Mouse (Mus musculus): ENCODE measurements around the gene Sms. TPM values are rescaled to one million over a fixed set of nuclear protein-coding genes. Genes with fewer than 3 reads are reported as not detected.

The Sms gene
- 126 and 133 TPM in 2 replicates for polyA plus RNA-seq (2015; fragmentation: Nextera tagmentation; extraction: Ambion mirVana)

GRCm38 (mm10) chrX:157491944-157492726, at the start of gene Sms:
Sms (minus strand) TSS chrX:157492287.
- H3K4me1 ChIP-seq = peaks cover 8% of the 10 kb centered on the region; the same call in 1 of the 2 replicates
- no peaks in the 10 kb centered on the region for H3K27me3 ChIP-seq (replicated peaks)
- 20% methylated on average over 35 of the region's 45 CpGs for WGBS
- H3K9ac ChIP-seq = peak within 1 kb of the TSS; percentile 73
- no peaks in the 10 kb centered on the region for H3K9me3 ChIP-seq
- peak; percentile 93 for ATAC-seq (replicated peaks)
- peak within 1 kb of the TSS; percentile 65 for H3K4me3 ChIP-seq
- H3K36me3 ChIP-seq (replicated peaks) = no peaks in the 10 kb centered on the region
- peak within 1 kb of the TSS; percentile 50 for H3K4me2 ChIP-seq
- H3K27ac ChIP-seq = peak within 1 kb of the TSS; percentile 94

- ATAC-seq (replicated peaks) = no peak
- Histone ChIP-seq H3K27me3 (replicated peaks) (no peaks in the 10 kb centered on the region), H3K36me3 (replicated peaks) (no peaks in the 10 kb centered on the region), H3K4me2 (no peak overlapping the region), H3K4me1 (no peaks in the 10 kb centered on the region), H3K27ac (no peak overlapping the region), H3K9me3 (no peaks in the 10 kb centered on the region), H3K9ac (no peak overlapping the region), H3K4me3 (no peak overlapping the region)
- WGBS = 67% methylated on average over 5 of the region's 5 CpGs
These were observed 14.3 kb upstream of the Sms start for GRCm38 (mm10) chrX:157506400-157506799.

GRCm38 (mm10) chrX:157504506-157504905, 12.4 kb upstream of the Sms start:
- ATAC-seq (replicated peaks) = no peak
- Histone ChIP-seq H3K27me3 (replicated peaks) (no peaks in the 10 kb centered on the region), H3K4me3 (no peak overlapping the region), H3K27ac (no peak overlapping the region), H3K4me1 (no peaks in the 10 kb centered on the region), H3K4me2 (no peak overlapping the region), H3K36me3 (replicated peaks) (no peaks in the 10 kb centered on the region), H3K9me3 (no peaks in the 10 kb centered on the region), H3K9ac (no peak overlapping the region)
- WGBS = 83% methylated on average over 1 of the region's 1 CpGs

- 65% methylated on average over 2 of the region's 2 CpGs for WGBS
- no peak for ATAC-seq (replicated peaks)
These were observed 9.8 kb upstream of the Sms start for GRCm38 (mm10) chrX:157501871-157502270.

GRCm38 (mm10) chrX:157500004-157500403, 7.9 kb upstream of the Sms start:
- no peaks in the 10 kb centered on the region for H3K9me3 ChIP-seq
- H3K4me3 ChIP-seq = no peak overlapping the region
- H3K4me2 ChIP-seq = no peak overlapping the region
- H3K36me3 ChIP-seq (replicated peaks) = no peaks in the 10 kb centered on the region
- no peak overlapping the region for H3K27ac ChIP-seq
- H3K27me3 ChIP-seq (replicated peaks) = no peaks in the 10 kb centered on the region
- H3K4me1 ChIP-seq = no peaks in the 10 kb centered on the region
- H3K9ac ChIP-seq = no peak overlapping the region
- ATAC-seq (replicated peaks) = no peak
- 85% methylated on average over 8 of the region's 8 CpGs for WGBS

More at GRCm38 (mm10) chrX:157501871-157502270, 9.8 kb upstream of the Sms start:
- H3K27ac ChIP-seq = no peak overlapping the region
- H3K4me2 ChIP-seq = no peak overlapping the region
- H3K4me3 ChIP-seq = no peak overlapping the region
- no peaks in the 10 kb centered on the region for H3K36me3 ChIP-seq (replicated peaks)
- no peaks in the 10 kb centered on the region for H3K27me3 ChIP-seq (replicated peaks)
- H3K9me3 ChIP-seq = no peaks in the 10 kb centered on the region
- no peak overlapping the region for H3K9ac ChIP-seq
- no peaks in the 10 kb centered on the region for H3K4me1 ChIP-seq

- H3K4me2 ChIP-seq = no peak overlapping the region
- H3K9me3 ChIP-seq = no peaks in the 10 kb centered on the region
- no peaks in the 10 kb centered on the region for H3K27me3 ChIP-seq (replicated peaks)
- ATAC-seq (replicated peaks) = no peak
- 83% methylated on average over 4 of the region's 4 CpGs for WGBS
- no peak overlapping the region for H3K4me3 ChIP-seq
- H3K4me1 ChIP-seq = peaks cover 8% of the 10 kb centered on the region; the same call in 1 of the 2 replicates
- H3K9ac ChIP-seq = no peak overlapping the region
- no peaks in the 10 kb centered on the region for H3K36me3 ChIP-seq (replicated peaks)
- no peak overlapping the region for H3K27ac ChIP-seq
These were observed 1.1 kb upstream of the Sms start for GRCm38 (mm10) chrX:157493159-157493558.

DNA sequence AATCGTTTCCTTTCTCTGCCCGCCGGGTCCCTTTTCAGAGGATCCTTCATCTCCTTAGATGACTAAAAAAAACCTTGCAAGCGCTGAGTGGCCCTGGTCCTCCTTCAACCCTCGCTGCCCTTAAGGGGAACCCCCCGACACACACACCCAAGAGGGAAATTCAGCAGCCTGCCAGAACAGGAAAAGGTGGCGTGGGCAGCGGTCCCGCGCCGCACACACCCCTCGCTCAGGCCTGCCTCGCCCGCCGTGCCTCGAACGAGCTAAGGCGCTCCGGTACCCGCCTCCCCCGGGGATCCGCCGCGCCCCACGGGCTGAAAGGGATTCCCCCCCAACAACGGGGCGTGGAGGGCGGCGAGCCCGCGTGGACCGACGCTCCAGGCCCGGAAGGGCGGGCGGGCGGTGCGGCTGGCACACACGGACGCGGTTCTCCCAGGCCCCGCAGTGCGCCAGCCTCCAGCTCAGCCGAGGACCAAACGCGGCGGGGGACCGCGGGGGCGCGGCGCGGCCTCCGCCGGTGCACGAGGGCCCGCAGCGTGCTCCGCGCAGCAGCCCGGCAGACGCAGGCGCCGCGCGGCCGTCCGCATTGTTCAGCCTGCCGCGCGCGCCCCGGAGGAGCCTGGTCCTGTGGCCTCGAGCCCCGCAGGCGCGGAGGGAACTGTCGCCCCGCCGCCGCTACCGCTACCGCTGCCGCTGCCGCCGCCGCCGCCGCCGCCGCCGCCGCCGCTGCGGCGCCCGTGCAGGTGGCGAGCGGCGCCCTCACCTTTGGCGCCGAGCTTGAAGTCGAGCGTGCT, 747 bp downstream of the Sms start:
- Histone ChIP-seq H3K9ac (peak overlapping the region; percentile 73), H3K4me3 (peak overlapping the region; percentile 65), H3K9me3 (no peaks in the 10 kb centered on the region), H3K27ac (peak overlapping the region; percentile 94), H3K27me3 (replicated peaks) (no peaks in the 10 kb centered on the region), H3K36me3 (replicated peaks) (no peaks in the 10 kb centered on the region), H3K4me1 (peaks cover 8% of the 10 kb centered on the region; the same call in 1 of the 2 replicates), H3K4me2 (peak overlapping the region; percentile 50)
- peak; percentile 78 for ATAC-seq (replicated peaks)
- WGBS = 26% methylated on average over 99 of the region's 104 CpGs

GRCm38 (mm10) chrX:157490769-157491144, 1.3 kb downstream of the Sms start:
- Histone ChIP-seq H3K4me2 (peak overlapping the region; percentile 50), H3K27me3 (replicated peaks) (no peaks in the 10 kb centered on the region), H3K9me3 (no peaks in the 10 kb centered on the region), H3K4me3 (peak overlapping the region; percentile 65), H3K9ac (peak overlapping the region; percentile 73), H3K36me3 (replicated peaks) (no peaks in the 10 kb centered on the region), H3K27ac (peak overlapping the region; percentile 94), H3K4me1 (peaks cover 8% of the 10 kb centered on the region; the same call in 1 of the 2 replicates)
- 7% methylated on average over 12 of the region's 12 CpGs for WGBS
- peak; percentile 31; the same call in 1 of the 2 replicates for ATAC-seq (replicated peaks)

DNA sequence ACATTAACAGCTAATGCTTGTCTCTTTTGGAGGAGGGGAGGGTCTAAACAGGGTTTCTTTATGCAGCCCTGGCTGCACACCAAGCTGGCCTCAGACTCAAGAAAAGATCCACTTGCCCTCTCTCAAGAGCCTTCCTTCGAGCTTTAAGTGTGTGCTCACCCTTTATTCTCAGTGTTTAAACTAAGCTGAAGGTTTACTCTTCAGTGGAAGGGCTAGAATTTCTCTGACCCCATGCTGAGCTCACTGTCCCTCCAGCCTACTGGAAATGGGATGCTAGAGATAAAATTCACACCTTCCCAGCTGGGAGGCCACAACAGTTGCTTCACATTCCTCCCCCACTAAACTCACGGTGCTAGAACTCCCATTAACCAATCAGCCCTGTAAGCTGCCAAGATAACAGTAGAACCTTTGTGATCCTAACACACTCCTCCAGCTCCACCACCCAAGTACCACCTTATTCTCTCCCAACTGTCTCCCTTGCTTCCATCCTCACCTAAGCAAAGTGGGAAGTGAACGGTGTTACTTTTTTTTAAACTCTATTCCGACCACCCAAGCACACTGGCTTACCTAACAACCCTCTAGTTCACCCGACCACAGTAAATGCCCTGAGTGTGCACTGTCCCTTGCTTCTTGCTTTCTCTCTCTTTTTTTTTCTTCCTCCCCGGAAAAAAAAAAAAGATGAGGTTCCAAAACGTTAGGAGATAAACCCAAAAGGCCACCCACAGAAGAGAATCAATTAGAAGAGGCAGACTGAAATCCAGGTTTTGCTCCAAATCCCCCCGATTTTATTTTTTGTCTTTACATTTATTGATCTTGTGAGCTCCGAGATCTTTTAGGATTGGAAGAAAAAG, 2.0 kb downstream of the Sms start:
- Histone ChIP-seq H3K9ac (peak overlapping the region; percentile 73; the same call in 1 of the 2 replicates), H3K9me3 (no peaks in the 10 kb centered on the region), H3K36me3 (replicated peaks) (no peaks in the 10 kb centered on the region), H3K4me2 (peak overlapping the region; percentile 50), H3K27me3 (replicated peaks) (no peaks in the 10 kb centered on the region), H3K4me3 (peak overlapping the region; percentile 65), H3K4me1 (peaks cover 8% of the 10 kb centered on the region; the same call in 1 of the 2 replicates), H3K27ac (no peak overlapping the region; the same call in 1 of the 2 replicates)
- WGBS = 26% methylated on average over 9 of the region's 9 CpGs
- no peak for ATAC-seq (replicated peaks)

DNA sequence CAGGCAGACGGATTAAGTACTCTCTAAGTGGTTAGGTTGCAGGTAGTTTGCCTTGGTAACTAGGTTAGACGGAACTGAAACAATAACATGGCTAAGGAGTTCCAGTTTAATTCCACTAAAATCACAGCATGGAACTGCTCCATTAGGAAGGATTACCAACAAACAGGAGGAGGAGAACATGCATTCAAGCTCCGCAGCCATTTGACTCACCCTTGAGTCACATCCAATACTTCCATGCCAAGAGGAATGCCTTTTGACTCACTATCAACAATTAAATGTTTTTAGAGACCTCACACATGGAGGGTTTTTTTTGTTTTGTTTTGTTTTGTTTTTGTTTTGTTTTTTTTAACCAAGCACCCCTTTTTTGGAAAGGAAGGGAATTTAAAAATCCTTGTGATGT, 3.3 kb downstream of the Sms start:
- Histone ChIP-seq H3K4me3 (no peak overlapping the region), H3K9ac (no peak overlapping the region), H3K4me2 (no peak overlapping the region), H3K27ac (no peak overlapping the region), H3K36me3 (replicated peaks) (no peaks in the 10 kb centered on the region), H3K27me3 (replicated peaks) (no peaks in the 10 kb centered on the region), H3K9me3 (no peaks in the 10 kb centered on the region), H3K4me1 (peaks cover 8% of the 10 kb centered on the region; the same call in 1 of the 2 replicates)
- ATAC-seq (replicated peaks) = no peak
- 66% methylated on average over 3 of the region's 3 CpGs for WGBS

GRCm38 (mm10) chrX:157486765-157487164, 5.3 kb downstream of the Sms start:
- no peak overlapping the region for H3K27ac ChIP-seq
- no peak overlapping the region for H3K4me2 ChIP-seq
- H3K4me3 ChIP-seq = no peak overlapping the region
- no peak overlapping the region for H3K9ac ChIP-seq
- peaks cover 8% of the 10 kb centered on the region; the same call in 1 of the 2 replicates for H3K4me1 ChIP-seq
- no peaks in the 10 kb centered on the region for H3K27me3 ChIP-seq (replicated peaks)
- no peaks in the 10 kb centered on the region for H3K9me3 ChIP-seq
- no peaks in the 10 kb centered on the region for H3K36me3 ChIP-seq (replicated peaks)
- 53% methylated on average over 2 of the region's 2 CpGs for WGBS
- no peak for ATAC-seq (replicated peaks)
